Mouse (Mus musculus): ENCODE results near the gene Rbm33. TPM values are rescaled to one million over a fixed set of nuclear protein-coding genes. Genes with fewer than 3 reads are reported as not detected.

The Rbm33 gene
- polyA plus RNA-seq, 1 experiment from 2014 or later: 17.5 TPM

DNA sequence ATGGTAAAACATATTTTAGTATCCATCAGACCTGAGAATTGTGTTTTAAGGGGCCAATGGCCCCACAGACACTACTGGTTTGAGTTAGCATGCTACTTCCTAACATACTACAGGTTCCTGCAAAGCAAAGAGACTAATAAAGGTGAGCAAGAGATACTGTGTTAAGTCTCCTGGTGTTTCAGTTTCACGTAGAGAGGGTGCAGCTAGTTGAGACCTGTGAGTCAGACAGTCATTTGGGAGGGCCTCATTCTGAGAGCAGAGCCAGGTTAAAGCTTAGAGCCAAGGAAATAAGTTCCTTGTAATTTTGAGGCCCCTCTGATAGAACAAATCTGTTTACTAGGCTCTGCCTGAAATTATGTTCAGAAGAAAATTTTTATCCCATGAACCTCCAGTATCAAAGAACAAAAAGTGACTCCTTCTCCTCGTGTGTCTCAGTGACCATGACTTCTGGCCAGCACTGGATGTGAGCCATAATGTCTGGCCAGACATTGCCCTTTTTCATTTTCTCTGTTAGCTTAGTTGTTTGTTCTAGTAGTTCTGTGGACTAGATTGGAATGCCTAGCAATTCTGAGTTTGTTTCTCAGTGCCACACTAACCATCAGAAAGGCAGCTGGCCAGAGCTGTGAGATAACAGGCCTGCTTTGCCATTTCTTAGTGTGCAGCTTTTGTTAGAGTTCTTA is 95.2 kb downstream of the Rbm33 start:
- no peaks in the 10 kb centered on the region for H3K27me3 ChIP-seq (replicated peaks; ENCODE audit: control insufficient read depth, insufficient read depth, low read length)
- H3K9me3 ChIP-seq (ENCODE audit: control insufficient read depth, low read length): no peaks in the 10 kb centered on the region
- ATAC-seq (replicated peaks; ENCODE audit: low FRiP score, low TSS enrichment, low read depth): no peak
- no peak overlapping the region for H3K4me2 ChIP-seq (ENCODE audit: low read length)
- no peak overlapping the region for H3K4me3 ChIP-seq (ENCODE audit: low read depth, low read length)
- no peak for DNase-seq (ENCODE audit: low spot score)
- no peaks in the 10 kb centered on the region for H3K4me1 ChIP-seq (replicated peaks; ENCODE audit: control insufficient read depth, insufficient read depth, low read length)
- no peak overlapping the region for H3K9ac ChIP-seq (ENCODE audit: low read length)
- WGBS: 92% methylated on average over 2 of the region's 2 CpGs
- H3K27ac ChIP-seq (ENCODE audit: low read depth): no peak overlapping the region
- H3K36me3 ChIP-seq (ENCODE audit: control insufficient read depth, insufficient read depth, low read length): peaks cover 91% of the 10 kb centered on the region

DNA sequence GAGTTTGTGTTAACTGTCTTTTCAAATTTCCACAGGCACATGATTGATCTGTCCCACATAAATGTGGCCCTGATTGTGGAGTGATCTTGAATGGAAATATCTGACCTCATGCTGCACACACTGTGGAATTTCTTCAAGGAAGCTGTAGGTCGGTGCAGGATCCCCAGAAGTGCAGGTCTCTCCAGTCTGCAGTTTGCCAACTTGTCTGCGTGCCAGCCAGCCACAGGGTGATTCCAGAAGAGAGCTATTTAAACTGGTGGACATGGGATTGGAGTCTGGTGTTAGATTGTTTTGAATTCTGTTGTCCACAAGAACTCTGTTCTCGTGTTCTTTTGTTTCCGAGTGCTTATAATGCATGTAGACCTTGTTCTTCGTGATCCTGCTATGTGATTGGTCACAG is 96.6 kb downstream of the Rbm33 start:
- no peak overlapping the region for H3K27ac ChIP-seq (ENCODE audit: low read depth)
- H3K4me3 ChIP-seq (ENCODE audit: low read depth, low read length): no peak overlapping the region
- ATAC-seq (replicated peaks; ENCODE audit: low FRiP score, low TSS enrichment, low read depth) (no peak), DNase-seq (ENCODE audit: low spot score) (no peak)
- no peak overlapping the region for H3K9ac ChIP-seq (ENCODE audit: low read length)
- H3K4me2 ChIP-seq (ENCODE audit: low read length): no peak overlapping the region
- H3K36me3 ChIP-seq (ENCODE audit: control insufficient read depth, insufficient read depth, low read length): peaks cover 94% of the 10 kb centered on the region
- H3K27me3 ChIP-seq (replicated peaks; ENCODE audit: control insufficient read depth, insufficient read depth, low read length): no peaks in the 10 kb centered on the region
- H3K4me1 ChIP-seq (replicated peaks; ENCODE audit: control insufficient read depth, insufficient read depth, low read length): no peaks in the 10 kb centered on the region
- WGBS: 87% methylated on average over 5 of the region's 5 CpGs
- no peaks in the 10 kb centered on the region for H3K9me3 ChIP-seq (ENCODE audit: control insufficient read depth, low read length)

DNA sequence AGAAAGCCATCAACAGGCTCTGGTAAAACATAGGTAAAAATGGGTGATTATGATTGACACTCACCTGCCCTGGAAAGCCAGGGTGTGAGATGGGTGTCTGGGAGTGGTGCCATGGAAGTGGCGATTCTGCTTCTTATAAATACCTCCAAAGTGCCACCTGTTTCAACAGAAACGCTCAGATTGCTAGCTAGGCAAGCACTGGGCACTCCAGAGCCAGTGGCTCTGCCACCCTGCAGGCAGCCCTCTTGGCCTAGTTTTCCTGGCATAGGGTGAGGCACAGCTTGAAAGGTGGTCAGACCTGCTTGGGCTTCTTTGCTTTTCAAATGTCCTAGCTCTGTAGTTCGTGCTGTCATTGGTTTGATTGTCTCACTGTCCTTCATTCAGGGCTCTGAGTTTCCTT is 97.2 kb downstream of the Rbm33 start:
- Histone ChIP-seq H3K9ac (ENCODE audit: low read length) (no peak overlapping the region), H3K4me3 (ENCODE audit: low read depth, low read length) (no peak overlapping the region), H3K27ac (ENCODE audit: low read depth) (no peak overlapping the region), H3K4me2 (ENCODE audit: low read length) (no peak overlapping the region), H3K36me3 (ENCODE audit: control insufficient read depth, insufficient read depth, low read length) (peaks cover 92% of the 10 kb centered on the region), H3K9me3 (ENCODE audit: control insufficient read depth, low read length) (no peaks in the 10 kb centered on the region), H3K4me1 (replicated peaks; ENCODE audit: control insufficient read depth, insufficient read depth, low read length) (no peaks in the 10 kb centered on the region), H3K27me3 (replicated peaks; ENCODE audit: control insufficient read depth, insufficient read depth, low read length) (no peaks in the 10 kb centered on the region)
- DNase-seq (ENCODE audit: low spot score) (no peak), ATAC-seq (replicated peaks; ENCODE audit: low FRiP score, low TSS enrichment, low read depth) (no peak)
- 89% methylated on average over 3 of the region's 3 CpGs for WGBS

DNA sequence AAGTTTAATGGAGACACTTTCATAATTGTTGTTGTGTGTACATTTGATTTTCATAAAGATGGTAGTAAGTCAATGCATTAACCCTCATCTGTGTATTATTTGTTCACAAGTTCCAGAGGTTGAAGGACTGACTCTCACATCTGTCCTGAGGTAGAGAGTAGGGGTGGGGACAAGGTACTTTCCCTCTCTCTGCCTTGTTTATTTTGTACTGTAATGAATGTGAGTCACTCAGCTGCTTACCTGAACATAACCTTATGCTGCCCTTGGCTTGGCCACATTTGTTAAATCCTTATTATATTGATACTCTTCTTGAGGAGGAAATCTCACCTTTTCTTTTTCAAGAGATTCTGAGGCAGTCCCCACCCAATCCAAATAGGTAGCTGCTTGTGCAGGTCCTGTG is 99.1 kb downstream of the Rbm33 start:
- no peaks in the 10 kb centered on the region for H3K4me1 ChIP-seq (replicated peaks; ENCODE audit: control insufficient read depth, insufficient read depth, low read length)
- H3K27ac ChIP-seq (ENCODE audit: low read depth): no peak overlapping the region
- DNase-seq (ENCODE audit: low spot score) (no peak), ATAC-seq (replicated peaks; ENCODE audit: low FRiP score, low TSS enrichment, low read depth) (no peak)
- no peak overlapping the region for H3K9ac ChIP-seq (ENCODE audit: low read length)
- H3K4me2 ChIP-seq (ENCODE audit: low read length): no peak overlapping the region
- H3K36me3 ChIP-seq (ENCODE audit: control insufficient read depth, insufficient read depth, low read length): peaks cover 98% of the 10 kb centered on the region
- no peaks in the 10 kb centered on the region for H3K27me3 ChIP-seq (replicated peaks; ENCODE audit: control insufficient read depth, insufficient read depth, low read length)
- no peak overlapping the region for H3K4me3 ChIP-seq (ENCODE audit: low read depth, low read length)
- no peaks in the 10 kb centered on the region for H3K9me3 ChIP-seq (ENCODE audit: control insufficient read depth, low read length)

DNA sequence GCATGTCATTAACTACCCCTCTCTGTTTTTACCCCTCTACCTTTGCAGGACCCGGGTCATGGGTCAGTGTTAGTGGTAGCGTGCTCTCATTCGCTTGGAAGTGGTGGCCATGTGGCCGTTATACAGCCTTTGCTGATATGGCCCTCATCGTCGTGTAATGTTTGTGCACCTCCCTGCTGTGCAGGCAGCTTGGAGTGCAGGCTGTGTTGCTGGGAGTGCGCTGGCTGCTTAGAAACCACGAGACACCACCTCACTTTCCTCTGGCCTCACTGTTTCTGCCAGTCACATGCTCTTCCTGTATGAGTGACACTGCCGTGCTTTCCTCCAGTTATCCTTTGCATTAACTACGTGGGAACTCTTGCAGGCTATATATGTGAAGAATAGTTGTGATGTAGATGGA is 101.8 kb downstream of the Rbm33 start:
- DNase-seq (ENCODE audit: low spot score) (no peak), ATAC-seq (replicated peaks; ENCODE audit: low FRiP score, low TSS enrichment, low read depth) (no peak)
- no peak overlapping the region for H3K4me3 ChIP-seq (ENCODE audit: low read depth, low read length)
- H3K9me3 ChIP-seq (ENCODE audit: control insufficient read depth, low read length): no peaks in the 10 kb centered on the region
- no peaks in the 10 kb centered on the region for H3K4me1 ChIP-seq (replicated peaks; ENCODE audit: control insufficient read depth, insufficient read depth, low read length)
- no peak overlapping the region for H3K9ac ChIP-seq (ENCODE audit: low read length)
- H3K27me3 ChIP-seq (replicated peaks; ENCODE audit: control insufficient read depth, insufficient read depth, low read length): no peaks in the 10 kb centered on the region
- no peak overlapping the region for H3K27ac ChIP-seq (ENCODE audit: low read depth)
- no peak overlapping the region for H3K4me2 ChIP-seq (ENCODE audit: low read length)
- WGBS: 85% methylated on average over 10 of the region's 10 CpGs
- peaks cover 72% of the 10 kb centered on the region for H3K36me3 ChIP-seq (ENCODE audit: control insufficient read depth, insufficient read depth, low read length)

DNA sequence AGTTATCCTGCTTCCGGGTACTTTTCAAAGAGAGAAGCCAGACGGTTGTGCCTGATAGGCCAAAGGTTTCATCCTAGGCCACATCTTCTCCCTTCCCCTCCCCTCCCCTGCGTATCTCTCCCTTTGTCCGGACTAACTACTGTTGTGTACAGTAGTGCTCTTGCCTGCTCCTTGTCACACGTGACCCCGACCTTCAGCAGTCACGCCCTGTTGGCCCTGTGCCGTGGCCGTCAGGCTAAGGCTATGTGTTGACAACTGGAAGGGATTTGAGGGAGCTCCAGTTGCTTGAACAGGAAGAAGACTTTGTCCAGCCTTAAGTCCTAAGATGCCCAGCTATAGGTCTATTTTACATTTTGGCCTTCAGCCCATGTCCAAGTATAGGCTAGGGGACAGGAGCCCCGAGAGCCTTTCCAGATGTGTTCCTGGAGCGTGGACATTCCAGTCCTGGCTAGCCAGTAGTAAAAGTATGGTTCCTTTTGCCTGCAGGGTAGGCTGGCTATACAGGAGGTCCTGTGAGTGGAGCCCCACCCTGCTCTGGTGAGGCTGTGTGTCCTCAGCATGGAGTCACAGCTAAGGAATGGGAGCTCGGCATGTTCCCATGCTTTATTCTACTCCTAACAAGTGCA is 102.8 kb downstream of the Rbm33 start:
- no peak overlapping the region for H3K4me3 ChIP-seq (ENCODE audit: low read depth, low read length)
- no peak overlapping the region for H3K27ac ChIP-seq (ENCODE audit: low read depth)
- no peak for DNase-seq (ENCODE audit: low spot score)
- peaks cover 62% of the 10 kb centered on the region for H3K36me3 ChIP-seq (ENCODE audit: control insufficient read depth, insufficient read depth, low read length)
- H3K4me1 ChIP-seq (replicated peaks; ENCODE audit: control insufficient read depth, insufficient read depth, low read length): no peaks in the 10 kb centered on the region
- no peaks in the 10 kb centered on the region for H3K9me3 ChIP-seq (ENCODE audit: control insufficient read depth, low read length)
- H3K4me2 ChIP-seq (ENCODE audit: low read length): no peak overlapping the region
- 90% methylated on average over 12 of the region's 12 CpGs for WGBS
- ATAC-seq (replicated peaks; ENCODE audit: low FRiP score, low TSS enrichment, low read depth): no peak
- H3K9ac ChIP-seq (ENCODE audit: low read length): no peak overlapping the region
- no peaks in the 10 kb centered on the region for H3K27me3 ChIP-seq (replicated peaks; ENCODE audit: control insufficient read depth, insufficient read depth, low read length)

DNA sequence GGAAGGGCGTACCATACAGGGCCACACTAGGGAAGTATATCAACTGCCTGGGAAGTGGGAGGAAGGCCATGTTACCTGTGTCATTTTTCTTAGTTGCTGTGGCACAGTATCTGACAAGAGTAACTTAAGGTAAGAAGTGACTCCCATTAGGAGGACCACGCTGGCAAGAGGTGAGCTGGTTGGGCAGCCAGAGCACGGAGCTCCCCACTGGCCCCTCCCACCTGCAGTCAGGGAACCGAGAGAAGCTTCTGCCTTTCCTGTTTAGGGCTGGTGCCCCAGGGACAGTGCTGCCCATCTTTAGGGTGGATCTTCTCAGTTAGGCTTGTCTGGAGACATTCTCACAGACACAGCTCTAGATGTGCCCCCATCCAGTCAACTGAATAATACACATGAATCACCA is 106.9 kb downstream of the Rbm33 start:
- 59% methylated on average over 4 of the region's 4 CpGs for WGBS
- Histone ChIP-seq H3K36me3 (ENCODE audit: control insufficient read depth, insufficient read depth, low read length) (peaks cover 21% of the 10 kb centered on the region; the same call in 1 of the 2 replicates), H3K9me3 (ENCODE audit: control insufficient read depth, low read length) (no peaks in the 10 kb centered on the region), H3K4me3 (ENCODE audit: low read depth, low read length) (no peak overlapping the region), H3K27me3 (replicated peaks; ENCODE audit: control insufficient read depth, insufficient read depth, low read length) (no peaks in the 10 kb centered on the region), H3K27ac (ENCODE audit: low read depth) (no peak overlapping the region), H3K9ac (ENCODE audit: low read length) (no peak overlapping the region), H3K4me2 (ENCODE audit: low read length) (no peak overlapping the region), H3K4me1 (replicated peaks; ENCODE audit: control insufficient read depth, insufficient read depth, low read length) (no peaks in the 10 kb centered on the region)
- DNase-seq (ENCODE audit: low spot score) (no peak), ATAC-seq (replicated peaks; ENCODE audit: low FRiP score, low TSS enrichment, low read depth) (no peak)

DNA sequence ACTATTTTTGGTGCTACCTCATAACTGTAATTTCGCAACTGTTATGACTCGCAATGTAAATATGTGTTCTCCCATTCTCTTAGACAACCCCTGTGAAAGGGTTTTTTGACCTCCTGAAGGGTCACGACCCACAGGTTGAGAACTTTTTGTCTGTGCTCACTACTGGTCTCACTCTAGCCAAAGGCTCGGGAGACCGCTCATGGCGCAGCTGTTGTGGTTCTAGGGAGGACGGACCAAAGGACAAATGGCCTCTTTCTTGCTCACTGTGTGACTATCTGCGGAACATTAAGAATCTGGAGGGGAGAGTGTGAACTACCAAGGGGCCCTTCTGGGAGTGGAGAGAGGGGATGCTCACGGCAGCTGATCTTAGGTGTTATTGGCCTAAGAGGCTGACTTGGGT is 109.0 kb downstream of the Rbm33 start:
- H3K9ac ChIP-seq (ENCODE audit: low read length): no peak overlapping the region
- H3K27me3 ChIP-seq (replicated peaks; ENCODE audit: control insufficient read depth, insufficient read depth, low read length): no peaks in the 10 kb centered on the region
- H3K9me3 ChIP-seq (ENCODE audit: control insufficient read depth, low read length): no peaks in the 10 kb centered on the region
- 91% methylated on average over 9 of the region's 9 CpGs for WGBS
- no peak for DNase-seq (ENCODE audit: low spot score)
- H3K4me2 ChIP-seq (ENCODE audit: low read length): no peak overlapping the region
- no peak for ATAC-seq (replicated peaks; ENCODE audit: low FRiP score, low TSS enrichment, low read depth)
- 0 out of 2 replicates have a peak, but pooled peaks cover 1% of the 10 kb centered on the region for H3K36me3 ChIP-seq (ENCODE audit: control insufficient read depth, insufficient read depth, low read length)
- no peaks in the 10 kb centered on the region for H3K4me1 ChIP-seq (replicated peaks; ENCODE audit: control insufficient read depth, insufficient read depth, low read length)
- H3K27ac ChIP-seq (ENCODE audit: low read depth): no peak overlapping the region
- H3K4me3 ChIP-seq (ENCODE audit: low read depth, low read length): no peak overlapping the region
